Mouse (Mus musculus): ENCODE measurements around the gene Tmbim1. TPM values are rescaled to one million over a fixed set of nuclear protein-coding genes. Genes with fewer than 3 reads are reported as not detected.

Gene Tmbim1
- total and polyA plus RNA-seq, 3 experiments, result 41.3 to 148 (median 48.1) TPM

DNA sequence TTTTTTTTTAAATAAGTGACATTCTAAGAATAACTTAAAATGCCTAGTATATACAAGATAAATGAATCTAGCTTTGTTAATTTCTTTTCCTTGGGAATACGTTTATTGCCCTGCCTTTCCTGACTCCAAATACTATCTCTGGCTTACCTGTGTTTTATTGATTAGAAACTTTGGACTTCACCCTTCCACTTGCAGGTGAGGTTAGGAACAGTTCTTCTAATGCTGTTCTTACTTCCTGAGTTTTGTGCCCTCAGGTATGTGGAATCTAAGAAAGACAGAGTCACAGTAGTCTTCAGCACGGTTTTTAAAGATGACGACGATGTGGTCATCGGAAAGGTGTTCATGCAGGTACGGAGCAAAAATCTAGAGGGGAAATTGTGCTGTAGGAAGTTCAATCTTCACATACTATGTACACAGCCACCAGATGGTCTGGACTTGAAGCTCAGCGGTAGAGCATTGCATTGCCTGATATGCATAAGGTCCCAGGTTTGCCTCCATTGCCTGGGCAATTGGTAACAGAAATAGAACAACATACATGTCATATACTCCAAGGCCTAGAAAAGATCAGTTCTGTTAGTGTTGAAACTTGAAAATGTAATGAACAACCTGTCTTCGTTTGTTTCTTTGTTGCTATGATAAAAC, 49.6 kb downstream of the Tmbim1 start:
- Histone ChIP-seq H3K79me2 (replicated peaks; ENCODE audit: control insufficient read depth, insufficient read depth, low read length) (peaks cover 3% of the 10 kb centered on the region; the same call in 1 of the 2 replicates), H3K27ac (no peak overlapping the region), H3K4me3 (no peak overlapping the region), H3K4me1 (ENCODE audit: control insufficient read depth, insufficient read depth, low read length) (peaks cover 4% of the 10 kb centered on the region), H3K9ac (ENCODE audit: low read depth, low read length) (no peak overlapping the region), H3K36me3 (ENCODE audit: control insufficient read depth, insufficient read depth, low read length) (peaks cover 23% of the 10 kb centered on the region), H3K27me3 (ENCODE audit: control insufficient read depth, insufficient read depth, low read length) (no peaks in the 10 kb centered on the region)
- intact Hi-C loops (cut with DNase I), result no loop called here
- DNase-seq, result no peak
- 93% methylated on average over 8 of the region's 8 CpGs for WGBS
- no peak for TF ChIP-seq CTCF (IDR thresholded peaks at IDR 0.05)
- TF ChIP-seq POLR2A (IDR thresholded peaks at IDR 0.05; ENCODE audit: insufficient read depth, low read depth, low read length), result no peak
- no peak for TF ChIP-seq EP300 (IDR thresholded peaks at IDR 0.05; ENCODE audit: insufficient read depth, low read depth, low read length)

DNA sequence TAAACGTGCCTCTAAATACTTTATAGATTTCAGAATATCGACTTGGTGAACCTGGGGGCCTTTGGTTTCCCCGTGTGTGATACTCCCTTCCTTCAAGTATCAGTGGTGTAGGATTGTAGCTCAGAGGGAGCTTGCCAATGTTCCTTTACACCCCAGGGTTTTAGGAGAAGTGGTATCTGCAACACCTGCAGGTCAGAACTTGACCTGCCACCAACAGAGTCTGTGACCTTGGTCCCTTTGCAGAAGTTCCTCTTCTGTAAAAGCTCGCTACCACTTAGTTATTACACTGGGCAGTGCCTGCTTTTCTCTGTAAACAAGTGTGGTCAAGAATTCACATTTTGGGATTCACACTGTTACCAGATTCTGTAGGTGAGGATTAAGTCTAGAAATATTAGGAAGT, 55.3 kb downstream of the Tmbim1 start:
- Histone ChIP-seq H3K27me3 (ENCODE audit: control insufficient read depth, insufficient read depth, low read length) (no peaks in the 10 kb centered on the region), H3K79me2 (replicated peaks; ENCODE audit: control insufficient read depth, insufficient read depth, low read length) (peaks cover 5% of the 10 kb centered on the region), H3K4me1 (ENCODE audit: control insufficient read depth, insufficient read depth, low read length) (peaks cover 21% of the 10 kb centered on the region), H3K4me3 (no peak overlapping the region), H3K36me3 (ENCODE audit: control insufficient read depth, insufficient read depth, low read length) (peaks cover 60% of the 10 kb centered on the region), H3K27ac (peak overlapping the region; percentile 21; the same call in 1 of the 2 replicates), H3K9ac (ENCODE audit: low read depth, low read length) (no peak overlapping the region)
- WGBS, result 79% methylated on average over 4 of the region's 4 CpGs
- no peak for DNase-seq
- intact Hi-C loops (cut with DNase I), result loop anchor here (2.0 kb wide), 1 partner anchor 13 kb away; the partner anchor contains the start of gene Arpc2
- TF ChIP-seq CTCF (IDR thresholded peaks at IDR 0.05) (no peak), POLR2A (IDR thresholded peaks at IDR 0.05; ENCODE audit: insufficient read depth, low read depth, low read length) (no peak), EP300 (IDR thresholded peaks at IDR 0.05; ENCODE audit: insufficient read depth, low read depth, low read length) (no peak)

DNA sequence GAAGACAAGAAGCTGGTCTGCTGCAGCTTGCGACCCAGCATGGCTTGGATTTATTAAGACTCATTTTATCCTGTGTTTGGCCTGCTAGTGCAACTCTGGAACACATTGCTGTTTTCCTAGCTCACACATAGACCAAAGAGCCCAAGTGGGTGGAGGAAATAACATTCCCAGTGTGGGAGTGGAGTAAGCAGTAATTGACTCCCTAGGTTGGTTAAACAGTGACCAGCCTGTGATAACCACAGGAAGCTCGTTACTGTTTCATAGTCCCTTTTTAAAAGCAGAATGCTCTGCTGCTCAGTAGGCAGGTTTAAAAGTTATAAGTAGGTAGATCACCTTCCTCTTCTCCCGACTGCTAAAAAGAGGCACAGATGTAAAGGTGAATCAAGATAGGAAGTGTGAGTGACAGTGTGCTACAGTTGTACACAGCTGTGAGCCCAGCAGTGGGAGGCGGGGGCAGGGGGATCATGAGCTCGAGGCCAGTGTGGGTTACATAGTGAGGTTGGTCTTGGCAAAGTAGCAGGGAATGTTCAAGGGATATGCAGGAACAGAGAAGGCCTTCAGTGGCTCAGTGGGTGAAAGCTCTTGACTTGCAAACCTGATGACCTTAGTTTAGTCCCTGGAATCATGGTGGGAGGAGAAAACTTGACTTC, 56.0 kb downstream of the Tmbim1 start:
- TF ChIP-seq EP300 (IDR thresholded peaks at IDR 0.05; ENCODE audit: insufficient read depth, low read depth, low read length) (no peak), CTCF (IDR thresholded peaks at IDR 0.05) (no peak), POLR2A (IDR thresholded peaks at IDR 0.05; ENCODE audit: insufficient read depth, low read depth, low read length) (no peak)
- intact Hi-C loops (cut with DNase I), result no loop called here
- Histone ChIP-seq H3K4me3 (peak overlapping the region; percentile 13; the same call in 1 of the 2 replicates), H3K27ac (peak overlapping the region; percentile 82), H3K4me1 (ENCODE audit: control insufficient read depth, insufficient read depth, low read length) (peaks cover 21% of the 10 kb centered on the region), H3K27me3 (ENCODE audit: control insufficient read depth, insufficient read depth, low read length) (no peaks in the 10 kb centered on the region), H3K9ac (ENCODE audit: low read depth, low read length) (no peak overlapping the region), H3K36me3 (ENCODE audit: control insufficient read depth, insufficient read depth, low read length) (peaks cover 61% of the 10 kb centered on the region), H3K79me2 (replicated peaks; ENCODE audit: control insufficient read depth, insufficient read depth, low read length) (peaks cover 6% of the 10 kb centered on the region)
- DNase-seq, result peak in 1 of 2 experiments; percentile 20
- 33% methylated on average over 5 of the region's 5 CpGs for WGBS

DNA sequence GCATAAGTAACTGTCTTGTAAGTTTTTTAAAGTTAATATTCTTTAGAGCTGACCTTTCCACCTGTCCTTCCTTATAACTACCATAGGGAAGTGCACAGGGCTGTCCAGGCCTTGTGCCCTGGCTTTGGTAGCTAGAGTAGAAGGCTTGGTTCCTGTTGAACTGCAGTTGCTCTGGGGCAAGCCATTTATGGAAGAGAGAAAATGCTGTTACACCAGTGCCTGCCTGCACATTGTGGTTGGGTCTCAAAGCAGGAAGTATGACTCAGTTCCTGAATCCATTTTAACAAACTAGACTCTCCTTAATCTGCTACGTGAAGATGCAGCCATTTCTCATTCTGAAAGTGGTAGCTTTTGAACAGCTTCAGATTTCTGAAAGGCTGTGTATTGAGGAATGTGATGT, 56.6 kb downstream of the Tmbim1 start:
- intact Hi-C loops (cut with DNase I), result no loop called here
- H3K27me3 ChIP-seq (ENCODE audit: control insufficient read depth, insufficient read depth, low read length), result no peaks in the 10 kb centered on the region
- TF ChIP-seq CTCF (IDR thresholded peaks at IDR 0.05), result no peak
- TF ChIP-seq EP300 (IDR thresholded peaks at IDR 0.05; ENCODE audit: insufficient read depth, low read depth, low read length), result peak; percentile 55; the same call in 1 of the 2 replicates
- TF ChIP-seq POLR2A (IDR thresholded peaks at IDR 0.05; ENCODE audit: insufficient read depth, low read depth, low read length), result 0 out of 2 replicates have a peak, but pooled peaks have one; percentile 21
- H3K4me1 ChIP-seq (ENCODE audit: control insufficient read depth, insufficient read depth, low read length), result peaks cover 22% of the 10 kb centered on the region
- no peak overlapping the region for H3K9ac ChIP-seq (ENCODE audit: low read depth, low read length)
- H3K4me3 ChIP-seq, result peak overlapping the region; percentile 13; the same call in 1 of the 2 replicates
- peak; percentile 40 to 71 for DNase-seq
- peak overlapping the region; percentile 82 for H3K27ac ChIP-seq
- 12% methylated on average over 1 of the region's 1 CpGs for WGBS
- peaks cover 7% of the 10 kb centered on the region for H3K79me2 ChIP-seq (replicated peaks; ENCODE audit: control insufficient read depth, insufficient read depth, low read length)
- peaks cover 63% of the 10 kb centered on the region for H3K36me3 ChIP-seq (ENCODE audit: control insufficient read depth, insufficient read depth, low read length)

DNA sequence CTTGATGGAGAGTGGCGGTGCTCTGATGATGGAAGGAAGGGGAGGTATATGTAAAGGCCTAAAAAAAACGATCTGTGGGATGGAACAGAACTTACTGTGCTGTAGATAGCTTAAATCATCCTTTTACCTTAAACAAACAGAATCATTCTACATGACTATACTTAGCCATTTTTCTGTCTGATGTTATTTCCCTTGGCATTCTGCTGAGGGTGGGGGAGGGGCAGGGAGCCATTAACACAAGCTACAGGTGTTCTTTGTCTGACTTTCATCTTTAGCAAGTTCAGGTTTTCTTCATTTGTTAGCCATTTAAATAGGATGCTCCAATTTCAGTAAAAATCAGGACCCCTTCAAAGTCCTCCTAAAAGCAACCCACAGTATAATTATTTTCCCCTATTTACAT, 59.9 kb downstream of the Tmbim1 start:
- Histone ChIP-seq H3K27ac (no peak overlapping the region), H3K9ac (ENCODE audit: low read depth, low read length) (no peak overlapping the region), H3K4me1 (ENCODE audit: control insufficient read depth, insufficient read depth, low read length) (peaks cover 29% of the 10 kb centered on the region), H3K79me2 (replicated peaks; ENCODE audit: control insufficient read depth, insufficient read depth, low read length) (peaks cover 10% of the 10 kb centered on the region), H3K36me3 (ENCODE audit: control insufficient read depth, insufficient read depth, low read length) (peaks cover 62% of the 10 kb centered on the region), H3K27me3 (ENCODE audit: control insufficient read depth, insufficient read depth, low read length) (no peaks in the 10 kb centered on the region), H3K4me3 (no peak overlapping the region)
- no peak for TF ChIP-seq EP300 (IDR thresholded peaks at IDR 0.05; ENCODE audit: insufficient read depth, low read depth, low read length)
- TF ChIP-seq POLR2A (IDR thresholded peaks at IDR 0.05; ENCODE audit: insufficient read depth, low read depth, low read length), result no peak
- TF ChIP-seq CTCF (IDR thresholded peaks at IDR 0.05), result no peak
- WGBS, result 59% methylated on average over 2 of the region's 2 CpGs
- no peak for DNase-seq
- intact Hi-C loops (cut with DNase I), result no loop called here

DNA sequence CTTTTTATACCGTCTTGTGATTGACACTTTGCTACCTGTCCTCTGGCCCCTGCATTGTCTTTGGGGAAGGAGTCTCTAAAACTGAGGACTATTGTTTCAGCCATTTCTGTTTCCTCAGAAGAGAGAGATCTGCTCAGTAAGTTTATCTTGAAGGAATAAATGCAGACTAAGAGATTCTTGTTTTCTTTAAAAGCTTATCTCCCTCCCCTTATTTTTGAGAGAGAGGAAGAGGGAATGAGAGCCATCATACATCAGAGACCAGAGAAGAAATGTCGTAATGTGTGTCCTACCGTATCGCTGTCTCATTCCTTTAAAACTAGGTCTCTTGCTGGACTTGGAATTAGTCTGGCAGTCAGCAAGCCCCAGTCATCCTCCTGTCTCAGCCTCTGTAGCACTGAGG, 64.6 kb downstream of the Tmbim1 start:
- Histone ChIP-seq H3K4me1 (ENCODE audit: control insufficient read depth, insufficient read depth, low read length) (peaks cover 25% of the 10 kb centered on the region), H3K27ac (peak overlapping the region; percentile 62), H3K36me3 (ENCODE audit: control insufficient read depth, insufficient read depth, low read length) (peaks cover 52% of the 10 kb centered on the region), H3K27me3 (ENCODE audit: control insufficient read depth, insufficient read depth, low read length) (no peaks in the 10 kb centered on the region), H3K4me3 (no peak overlapping the region), H3K9ac (ENCODE audit: low read depth, low read length) (0 out of 2 replicates have a peak overlapping the region, but pooled peaks have one; percentile 28), H3K79me2 (replicated peaks; ENCODE audit: control insufficient read depth, insufficient read depth, low read length) (peaks cover 12% of the 10 kb centered on the region)
- DNase-seq, result no peak
- no peak for TF ChIP-seq CTCF (IDR thresholded peaks at IDR 0.05)
- TF ChIP-seq POLR2A (IDR thresholded peaks at IDR 0.05; ENCODE audit: insufficient read depth, low read depth, low read length), result no peak
- no peak for TF ChIP-seq EP300 (IDR thresholded peaks at IDR 0.05; ENCODE audit: insufficient read depth, low read depth, low read length)
- WGBS, result 12% methylated on average over 4 of the region's 4 CpGs
- intact Hi-C loops (cut with DNase I), result no loop called here
